Mouse (Mus musculus) liver, adult 2 months (tissue): ENCODE results near the gene 3110040M04Rik.

Experiments used
- CTCF ChIP-seq: fragments of 200-500 bp; IDR thresholded peaks from 2 replicates; pipeline ENCODE4 v1.5.1; 2011; ENCODE audit warnings: low read depth, low read length, control low read depth
- POLR2A ChIP-seq: fragments of 200-500 bp; IDR thresholded peaks from 2 replicates; pipeline ENCODE4 v1.6.1; 2011; ENCODE audit warnings: low read length, control low read depth; ENCODE audit not compliant: insufficient read depth; ENCODE audit errors: extremely low read depth

DNA sequence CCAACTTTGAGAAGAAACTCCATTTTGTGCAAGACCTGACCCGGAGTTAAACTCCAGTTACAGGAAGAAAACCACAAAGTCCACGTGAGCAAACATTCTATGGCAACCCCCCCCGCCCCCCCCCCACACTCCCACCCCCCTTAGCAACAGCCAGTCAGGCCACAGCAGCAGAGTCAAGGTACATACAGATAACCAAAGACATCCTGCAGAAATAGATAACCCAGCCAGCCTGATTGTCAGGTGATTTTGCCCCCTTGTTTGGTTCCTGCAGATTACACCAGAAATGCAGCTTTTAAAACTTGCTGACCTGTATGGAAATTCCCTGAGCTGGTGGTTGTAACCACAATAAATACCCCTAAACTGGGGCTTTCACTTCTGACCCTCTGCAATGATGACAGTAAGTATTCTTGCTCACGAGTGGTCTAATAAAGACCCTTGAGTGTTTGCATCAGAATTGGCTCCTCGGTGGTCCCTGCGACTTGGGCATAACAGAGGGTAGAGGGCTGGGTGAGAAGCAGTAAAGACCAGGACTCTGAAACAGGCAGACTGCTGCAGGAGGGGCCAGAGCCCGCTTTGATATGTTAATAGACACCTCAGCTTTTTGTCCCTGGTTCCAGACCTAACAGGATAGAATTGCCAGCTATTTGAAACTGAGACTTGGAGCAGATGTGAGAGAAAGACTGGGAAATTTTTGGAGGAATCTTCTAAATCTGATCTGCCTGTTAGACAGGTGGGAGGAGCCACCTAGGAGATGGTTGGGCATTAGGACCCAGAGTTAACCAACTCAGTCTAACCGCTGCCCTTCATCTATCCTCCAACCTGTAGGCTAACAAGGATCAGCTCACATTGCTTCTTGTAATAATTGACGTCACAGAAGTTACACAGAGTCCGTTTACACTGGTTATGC is 26.6 kb upstream of the 3110040M04Rik start:
- TF ChIP-seq CTCF (no peak), POLR2A (no peak)
